Mouse (Mus musculus) left cerebral cortex, adult 2 months (tissue): ENCODE data around the gene Gls2. TPM values are rescaled to one million over a fixed set of nuclear protein-coding genes. Genes with fewer than 3 reads are reported as not detected.
"Not testable (repeated sequence)": the region's sequence is repeated elsewhere in the genome, so short reads cannot be mapped to it uniquely, and the experiment has no call there.

Source experiments
- DNase-seq, 2 experiments: peaks; one replicate each; pipeline ENCODE4 v3.0.0; 2021 to 2022; ENCODE audit warnings: low spot score in 2 of 2, mixed read lengths in 1 of 2; ENCODE audit errors: extremely low spot score in 1 of 2
- H3K27ac ChIP-seq: fragments of 200-600 bp; 2 replicates; pipeline ENCODE4 v1.8.1; 2022
- H3K4me3 ChIP-seq: fragments of 200-600 bp; 2 replicates; pipeline ENCODE4 v1.8.1; 2022
- CTCF ChIP-seq: fragments of 200-600 bp; IDR thresholded peaks from 2 replicates; pipeline ENCODE4 v1.8.1; 2022; ENCODE audit warnings: antibody characterized with exemption, mild to moderate bottlenecking, moderate library complexity
- intact Hi-C: fragments of 180-260 bp; cut with DNase I; formaldehyde crosslinking; loops from one replicate; pipeline ENCODE4 v1.15.1; 2025
- long read RNA-seq, 2 experiments: library from polyadenylated mRNA; stranded (forward); transcript quantifications; one replicate each; pipeline ENCODE4 v2.0.0; 2021; ENCODE audit warnings: borderline mapping rate in 2 of 2
- total RNA-seq, 2 experiments: library from RNA; stranded (reverse); gene quantifications; 2 replicates each; pipeline ENCODE4 v1.2.3; 2021

The Gls2 gene
- total RNA-seq = 10 to 100 TPM; 36.2 to 37.1 TPM
- long read RNA-seq, experiment 1, transcript Gls2-201 (18 exons, 2,573 nt) = major isoform, 6 of 49 reads
- long read RNA-seq, experiment 1, partial matches to known transcripts = 1 of 49 reads
- long read RNA-seq, experiment 1, other reads (novel, unspliced or antisense) = 37 of 49 reads
- long read RNA-seq, experiment 2, transcript Gls2-201 (18 exons, 2,573 nt) = major isoform, 9 of 41 reads
- long read RNA-seq, experiment 2, partial matches to known transcripts = 11 of 41 reads
- long read RNA-seq, experiment 2, other reads (novel, unspliced or antisense) = 18 of 41 reads

DNA sequence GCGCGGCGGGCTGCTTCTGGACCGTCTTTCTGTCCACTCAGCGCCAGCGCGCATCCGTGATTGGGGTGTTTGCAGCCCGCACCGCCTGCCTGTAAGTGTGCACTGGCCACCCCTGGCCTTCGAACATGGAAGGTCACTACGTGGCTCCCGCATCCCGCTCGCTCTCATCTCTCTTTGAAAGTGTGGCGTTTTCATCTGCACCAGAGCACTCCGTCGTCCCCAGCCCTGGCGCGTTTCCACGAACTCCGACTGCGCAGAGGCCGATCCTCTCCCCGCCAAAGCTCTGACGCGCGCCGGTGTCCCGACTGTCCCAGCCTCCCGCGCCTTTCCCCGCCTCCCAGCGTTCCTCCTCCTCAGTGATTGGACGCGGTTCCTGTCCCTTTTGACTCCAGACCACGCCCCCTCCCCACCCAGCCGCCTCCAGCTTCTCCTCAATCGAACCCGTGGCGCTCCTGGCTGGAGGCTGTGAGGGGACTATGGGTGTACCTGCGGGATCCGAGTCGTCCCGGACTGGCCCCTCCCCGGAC lies at the start of gene Gls2:
Gene Gls2 (plus strand): TSS at position 434 of the 527 bp plus-strand sequence.
- TF ChIP-seq CTCF = no peak
- DNase-seq = peak; percentile 98
- Histone ChIP-seq H3K27ac (peak within 1 kb of the TSS; percentile 92), H3K4me3 (peak within 1 kb of the TSS; percentile 95)
- intact Hi-C loops = no loop called here

DNA sequence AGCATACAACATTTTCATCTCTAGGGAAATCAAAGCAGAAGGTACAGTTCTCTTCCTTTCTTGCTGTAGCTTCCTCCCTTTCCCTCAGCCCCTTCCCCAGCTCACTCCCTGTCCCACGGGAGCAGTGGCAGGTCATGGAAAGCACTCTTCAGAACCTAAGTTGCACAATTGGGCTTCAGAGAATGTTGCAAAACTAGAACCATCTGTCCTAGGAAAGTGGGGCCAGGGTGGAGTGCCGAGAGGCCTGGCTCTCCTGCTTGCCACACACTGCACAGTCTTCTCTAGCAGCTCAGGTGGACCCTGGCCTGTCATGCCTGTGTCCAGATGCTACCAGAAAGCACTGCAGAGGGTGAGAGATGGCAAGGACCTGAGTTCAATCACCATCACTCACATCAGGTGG lies 49.3 kb upstream of the Gls2 start:
- Histone ChIP-seq H3K4me3 (no peak overlapping the region), H3K27ac (no peak overlapping the region)
- TF ChIP-seq CTCF = no peak
- DNase-seq = no peak
- intact Hi-C loops = no loop called here

DNA sequence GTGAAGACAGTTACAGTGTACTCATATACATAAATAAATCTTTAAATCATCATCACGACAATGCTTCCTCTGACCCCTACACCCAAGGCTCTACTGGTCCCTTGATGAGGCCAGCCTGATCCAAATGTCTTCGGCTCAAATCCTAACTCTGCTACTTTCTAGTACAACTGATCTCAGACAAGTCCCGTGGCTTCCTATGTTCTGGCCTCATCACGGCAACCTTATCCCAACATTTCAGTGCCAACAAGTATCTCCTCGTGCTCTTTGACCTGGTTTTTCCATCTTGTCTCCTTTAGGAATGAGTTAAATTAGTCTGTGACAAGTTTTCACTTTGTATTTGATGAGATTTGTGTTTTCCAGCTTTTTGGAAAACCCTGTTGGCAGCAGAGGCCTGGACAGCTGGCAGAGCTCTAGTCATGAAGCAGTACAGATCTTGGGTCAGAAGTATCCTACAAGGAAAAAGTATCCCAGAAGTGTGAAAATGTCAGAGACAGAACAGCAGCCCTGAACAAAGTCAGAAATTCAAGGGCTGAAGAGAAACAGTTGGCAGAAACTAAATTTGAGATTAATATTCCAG lies 45.4 kb upstream of the Gls2 start:
- intact Hi-C loops = no loop called here
- TF ChIP-seq CTCF = no peak
- Histone ChIP-seq H3K27ac (peak overlapping the region; percentile 47; the same call in 1 of the 2 replicates), H3K4me3 (no peak overlapping the region)
- no peak for DNase-seq

DNA sequence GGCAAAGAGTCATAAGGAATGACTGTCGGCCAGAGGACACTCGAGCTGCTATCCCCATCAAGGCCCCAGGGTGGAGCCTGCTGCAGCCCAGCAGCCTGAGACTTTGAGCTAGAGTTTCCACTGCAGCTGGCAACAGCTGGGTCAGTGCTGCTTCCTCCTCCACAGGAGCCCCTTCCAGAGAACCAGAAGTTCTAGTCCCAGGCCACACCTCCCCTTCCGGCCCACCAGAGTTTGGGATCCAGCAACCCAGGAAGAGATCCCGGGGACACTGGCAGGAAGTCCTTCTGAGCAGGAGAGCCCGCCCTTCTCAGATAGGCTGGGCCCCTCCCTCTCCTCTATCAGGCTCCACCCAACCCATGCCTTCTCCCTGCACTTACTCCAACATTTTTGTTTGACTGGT lies 44.7 kb upstream of the Gls2 start:
- intact Hi-C loops = no loop called here
- H3K27ac ChIP-seq = 0 out of 2 replicates have a peak overlapping the region, but pooled peaks have one; percentile 47
- peak; percentile 47 for TF ChIP-seq CTCF
- H3K4me3 ChIP-seq = no peak overlapping the region
- no peak for DNase-seq

DNA sequence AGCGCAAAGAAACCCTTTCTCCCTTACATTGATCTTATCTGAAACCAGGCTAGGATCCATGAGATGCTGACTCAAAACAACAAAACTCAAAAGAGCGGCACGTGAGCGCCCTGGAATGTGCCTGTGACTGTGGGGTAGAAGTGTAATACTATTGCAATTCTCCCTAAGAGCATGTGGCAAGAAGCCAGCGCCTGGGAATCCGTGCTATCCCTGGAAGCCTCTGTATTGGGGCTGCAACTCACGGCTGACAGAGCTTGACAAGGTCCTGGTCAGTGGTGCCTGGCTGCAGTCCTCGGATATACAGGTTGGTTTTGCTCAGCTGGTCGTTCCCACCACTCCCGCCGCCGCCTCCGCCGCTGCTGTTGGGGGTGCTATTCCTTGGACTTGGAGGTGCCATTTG lies 43.3 kb upstream of the Gls2 start:
- H3K4me3 ChIP-seq = no peak overlapping the region
- intact Hi-C loops = loop anchor here (2.0 kb wide), 1 partner anchor 16 kb away; no protein-coding TSS in a partner anchor
- no peak for TF ChIP-seq CTCF
- DNase-seq = no peak
- no peak overlapping the region for H3K27ac ChIP-seq

DNA sequence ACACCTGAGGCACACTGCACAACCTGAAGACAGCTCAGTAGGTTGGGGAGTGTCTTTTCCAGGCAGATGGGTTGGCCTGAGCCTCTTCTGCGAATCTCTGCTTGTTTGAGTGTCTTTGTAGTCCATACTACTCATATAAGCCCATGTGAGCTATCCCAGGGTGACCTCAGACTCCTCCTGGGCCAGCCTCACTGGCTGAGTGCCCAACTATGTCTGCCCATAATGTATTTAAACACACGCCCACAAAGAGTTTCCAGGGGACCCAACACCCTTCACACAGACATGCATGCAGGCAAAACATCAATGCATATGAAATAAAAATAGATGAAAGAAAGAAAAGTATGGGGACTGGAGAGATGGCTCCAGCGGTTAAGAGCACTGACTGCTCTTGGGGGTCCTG lies 40.3 kb upstream of the Gls2 start:
- no peak for TF ChIP-seq CTCF
- no peak overlapping the region for H3K27ac ChIP-seq
- intact Hi-C loops = no loop called here
- DNase-seq = no peak
- H3K4me3 ChIP-seq = no peak overlapping the region

DNA sequence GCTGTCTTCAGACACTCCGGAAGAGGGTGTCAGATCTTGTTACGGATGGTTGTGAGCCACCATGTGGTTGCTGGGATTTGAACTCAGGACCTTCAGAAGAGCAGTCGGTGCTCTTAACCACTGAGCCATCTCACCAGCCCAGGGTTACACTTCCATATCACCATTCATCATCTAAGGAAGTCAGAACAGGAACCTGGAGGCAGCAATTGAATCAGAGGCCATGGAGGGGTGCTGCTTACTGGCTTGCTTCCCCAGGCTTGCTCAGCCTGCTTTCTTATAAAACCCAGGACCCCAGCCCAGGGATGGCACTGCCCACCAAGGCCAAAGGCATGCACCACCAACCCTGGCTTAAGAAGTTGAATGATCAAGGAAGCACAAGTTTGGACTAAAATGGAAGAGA lies 28.5 kb upstream of the Gls2 start:
- not testable (repeated sequence) for DNase-seq, H3K4me3 ChIP-seq, H3K27ac ChIP-seq
- intact Hi-C loops = loop anchor here (2.0 kb wide), 1 partner anchor 15 kb away; no protein-coding TSS in a partner anchor

DNA sequence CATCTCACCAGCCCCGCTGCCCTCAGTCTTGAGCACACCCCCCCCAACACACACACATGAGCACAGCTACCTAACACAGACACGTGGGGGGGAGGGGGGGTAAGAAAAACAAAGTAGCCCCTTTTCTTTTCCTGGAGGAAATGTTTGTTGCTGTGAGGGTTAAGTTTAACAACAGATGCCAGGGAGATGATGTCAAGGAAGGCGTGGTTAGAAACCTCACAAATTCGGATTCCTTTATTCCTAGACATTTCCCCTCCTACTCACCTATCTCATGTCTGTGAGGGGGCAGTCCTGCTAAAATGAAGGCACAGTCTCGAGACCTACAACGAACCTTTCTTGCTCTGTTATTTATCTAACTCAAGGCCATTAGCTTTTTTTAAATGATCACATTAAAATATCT lies 27.2 kb upstream of the Gls2 start:
- TF ChIP-seq CTCF = no peak
- H3K4me3 ChIP-seq = no peak overlapping the region
- no peak overlapping the region for H3K27ac ChIP-seq
- intact Hi-C loops = loop anchor here (2.0 kb wide), 1 partner anchor 16 kb away; no protein-coding TSS in a partner anchor
- DNase-seq = no peak

DNA sequence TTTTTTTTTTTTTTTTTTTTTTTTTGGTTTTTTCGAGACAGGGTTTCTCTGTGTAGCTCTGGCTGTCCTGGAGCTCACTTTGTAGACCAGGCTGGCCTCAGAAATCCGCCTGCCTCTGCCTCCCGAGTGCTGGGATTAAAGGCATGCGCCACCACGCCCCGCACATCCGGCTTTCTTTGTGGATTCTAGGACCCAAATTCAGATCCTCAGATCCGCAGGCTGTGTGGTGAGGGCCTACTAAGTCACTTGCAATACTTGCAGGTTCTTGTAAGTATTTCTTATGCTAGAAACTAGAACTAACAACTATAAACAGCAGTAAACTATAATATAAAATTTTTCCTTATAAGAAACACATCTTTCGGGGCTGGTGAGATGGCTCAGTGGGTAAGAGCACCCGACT lies 22.9 kb upstream of the Gls2 start:
- intact Hi-C loops, H3K4me3 ChIP-seq, DNase-seq, H3K27ac ChIP-seq: not testable (repeated sequence)

DNA sequence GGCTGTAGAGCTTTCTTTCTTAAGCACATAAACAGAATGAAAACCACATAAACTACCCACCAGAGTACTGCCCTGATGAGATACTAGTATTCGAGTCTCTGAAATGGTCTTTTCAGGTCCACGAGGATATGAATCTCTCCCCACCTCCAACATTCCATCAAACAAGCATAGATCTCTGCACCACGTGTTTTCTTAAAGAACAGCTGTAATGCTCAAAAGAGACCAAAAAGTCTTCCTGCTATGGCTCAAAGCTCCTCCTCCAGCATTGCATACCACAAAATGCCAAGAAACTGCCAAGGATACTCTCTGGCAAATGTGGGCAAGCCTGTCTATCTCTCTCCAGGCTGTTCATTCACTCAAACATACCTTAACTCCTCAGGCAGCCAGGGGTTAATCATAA lies 19.0 kb upstream of the Gls2 start:
- DNase-seq = no peak
- peak overlapping the region; percentile 58 for H3K4me3 ChIP-seq
- TF ChIP-seq CTCF = no peak
- intact Hi-C loops = no loop called here
- H3K27ac ChIP-seq = no peak overlapping the region

DNA sequence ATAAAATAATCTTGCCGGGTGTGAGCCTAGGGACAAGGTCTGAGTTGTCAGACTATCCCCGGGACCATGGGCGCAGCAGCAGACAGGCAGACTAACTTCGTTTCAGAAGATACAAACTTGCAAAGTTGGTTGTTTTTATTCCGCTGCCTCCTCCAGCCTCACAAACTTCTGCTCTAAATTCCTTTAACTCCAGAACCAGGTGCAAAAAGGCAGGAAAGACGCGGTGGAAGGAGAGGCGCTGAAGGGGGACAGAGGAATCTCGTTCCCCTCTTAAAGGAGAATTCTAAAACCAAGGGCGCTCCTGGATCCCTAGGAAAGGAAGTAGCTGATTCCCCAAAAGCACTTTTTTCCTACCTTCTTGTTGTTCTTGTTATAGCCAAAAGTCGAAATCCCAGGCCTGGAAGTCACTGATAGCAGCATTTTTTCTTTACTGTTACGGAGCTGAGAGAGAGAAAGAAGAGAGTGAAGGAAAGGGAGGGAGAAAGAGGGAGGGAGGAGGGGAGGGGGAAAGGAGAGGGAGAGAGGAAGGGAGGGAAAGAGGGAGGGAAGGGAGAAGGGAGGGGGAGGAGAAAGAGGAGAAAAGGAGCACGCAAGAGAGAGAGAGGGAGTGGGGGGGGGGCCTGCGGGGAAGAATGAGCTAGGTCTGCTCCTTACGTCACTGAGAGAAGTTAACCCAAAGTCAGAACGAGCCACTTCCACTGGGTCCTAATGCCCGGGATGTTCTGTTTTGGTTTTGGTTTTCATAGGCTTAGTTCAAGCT lies 18.1 kb upstream of the Gls2 start:
- DNase-seq = peak; percentile 40 to 42
- Histone ChIP-seq H3K4me3 (peak overlapping the region; percentile 58), H3K27ac (peak overlapping the region; percentile 77)
- intact Hi-C loops = no loop called here
- no peak for TF ChIP-seq CTCF

DNA sequence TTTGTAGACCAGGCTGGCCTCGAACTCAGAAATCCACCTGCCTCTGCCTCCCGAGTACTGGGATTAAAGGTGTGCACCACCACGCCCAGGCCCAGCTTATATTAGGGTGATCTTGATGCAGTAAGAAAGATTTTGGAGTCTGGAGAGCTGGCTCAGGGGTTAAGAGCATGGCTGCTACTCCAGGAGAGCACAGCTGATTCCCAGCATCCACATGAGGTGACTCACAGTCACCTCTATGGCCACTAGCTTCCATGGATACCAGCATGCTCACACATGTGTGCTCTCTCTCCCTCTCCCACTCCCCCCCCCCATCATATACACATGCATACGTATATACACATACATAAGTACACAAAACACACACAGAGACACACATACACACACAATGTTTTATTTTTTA lies 16.9 kb upstream of the Gls2 start:
- intact Hi-C loops = no loop called here
- TF ChIP-seq CTCF = no peak
- H3K4me3 ChIP-seq = no peak overlapping the region
- no peak for DNase-seq
- H3K27ac ChIP-seq = no peak overlapping the region
